Mouse (Mus musculus): ENCODE measurements around the gene Elfn1. TPM values are rescaled to one million over a fixed set of nuclear protein-coding genes. Genes with fewer than 3 reads are reported as not detected.

Elfn1 gene
- total RNA-seq, 2 experiments from 2014 or later = 0.08 to 0.38 TPM

GRCm38 (mm10) chr5:140012286-140012967 lies 104.7 kb downstream of the Elfn1 start:
- intact Hi-C loops (cut with DNase I) = no loop called here
- DNase-seq = no peak

GRCm38 (mm10) chr5:140013652-140014051 lies 105.9 kb downstream of the Elfn1 start:
- intact Hi-C loops (cut with DNase I) = no loop called here
- no peak for DNase-seq

GRCm38 (mm10) chr5:140016896-140017295 lies 109.2 kb downstream of the Elfn1 start:
- intact Hi-C loops (cut with DNase I) = no loop called here

GRCm38 (mm10) chr5:140018780-140019179 lies 111.0 kb downstream of the Elfn1 start:
- intact Hi-C loops (cut with DNase I) = no loop called here
- DNase-seq = no peak

More at GRCm38 (mm10) chr5:140016896-140017295, 109.2 kb downstream of the Elfn1 start:
- no peak for DNase-seq

GRCm38 (mm10) chr5:140019616-140020015 lies 111.9 kb downstream of the Elfn1 start:
- intact Hi-C loops (cut with DNase I) = no loop called here
- no peak for DNase-seq

- no peak for DNase-seq
- intact Hi-C loops (cut with DNase I) = no loop called here
Observed at GRCm38 (mm10) chr5:140021755-140022154, 114.0 kb downstream of the Elfn1 start.

- intact Hi-C loops (cut with DNase I) = no loop called here
- no peak for DNase-seq
Observed at GRCm38 (mm10) chr5:140022861-140023260, 115.1 kb downstream of the Elfn1 start.

GRCm38 (mm10) chr5:140023941-140024500 lies 116.3 kb downstream of the Elfn1 start:
- intact Hi-C loops (cut with DNase I) = no loop called here
- DNase-seq = peak; percentile 22 to 26

Other genes starting within 250 kb of the Elfn1 start
- 1 to 10 TPM; 2.4 to 2.8 TPM for gene Micall2, start 171.6 kb upstream of the Elfn1 start, total RNA-seq (2021)
- 10 to 100 TPM; 40.4 to 42.7 TPM for gene Ints1, start 132.3 kb upstream of the Elfn1 start, total RNA-seq (2021)
- gene Mafk, start 116.4 kb upstream of the Elfn1 start, total RNA-seq (2021) = 10 to 100 TPM; 36.9 to 37.7 TPM
- not detected for gene Tmem184a, start 88.0 kb upstream of the Elfn1 start, total RNA-seq (2021)
- not detected for gene Gm26938, start 81.5 kb upstream of the Elfn1 start, total RNA-seq (2021)
- 10 to 100 TPM in 1 of 2 experiments, 1 to 10 TPM in 1; 9.5 to 11.8 TPM for gene Psmg3, start 81.1 kb upstream of the Elfn1 start, total RNA-seq (2021)

Data from heart, postnatal 36 days (tissue).